Mouse (Mus musculus) 3134 (cell line): ENCODE results near the gene Nup98.
A peak's percentile ranks its signal among the peaks of the same experiment; 100 is the strongest.

Experiments used
- DNase-seq: peaks from one replicate; pipeline ENCODE4 v3.0.0-alpha.2; 2011; ENCODE audit warnings: low spot score; ENCODE audit not compliant: insufficient read length; ENCODE audit errors: extremely low read depth

Gene Nup98

GRCm38 (mm10) chr7:102209756-102210721 is at the start of gene Nup98, which contains the start of gene Pgap2:
Gene Nup98 (minus strand): TSS chr7:102210176.
Gene Pgap2 (plus strand): TSS chr7:102210208.
- DNase-seq: peak; percentile 99

- DNase-seq: no peak
These were observed 48.8 kb upstream of the Nup98 start for GRCm38 (mm10) chr7:102258753-102259152.

- DNase-seq: no peak
These were observed 48.2 kb upstream of the Nup98 start for GRCm38 (mm10) chr7:102258189-102258588.

GRCm38 (mm10) chr7:102256636-102257035 is 46.7 kb upstream of the Nup98 start:
- DNase-seq: no peak

GRCm38 (mm10) chr7:102255954-102256353 is 46.0 kb upstream of the Nup98 start, which contains the start of gene Rhog:
Gene Rhog (minus strand): TSS chr7:102256054.
- DNase-seq: no peak

- DNase-seq: no peak
These were observed 43.7 kb upstream of the Nup98 start for GRCm38 (mm10) chr7:102253631-102254030.

- DNase-seq: peak; percentile 93
These were observed 40.7 kb upstream of the Nup98 start for GRCm38 (mm10) chr7:102250631-102251214.

GRCm38 (mm10) chr7:102249896-102250630 is 40.1 kb upstream of the Nup98 start:
- peak; percentile 76 for DNase-seq

GRCm38 (mm10) chr7:102249531-102249895 is 39.5 kb upstream of the Nup98 start:
- DNase-seq: no peak

GRCm38 (mm10) chr7:102248691-102249404 is 38.9 kb upstream of the Nup98 start:
- DNase-seq: no peak

GRCm38 (mm10) chr7:102246956-102247797 is 37.2 kb upstream of the Nup98 start:
- DNase-seq: no peak

GRCm38 (mm10) chr7:102246265-102246664 is 36.3 kb upstream of the Nup98 start:
- DNase-seq: no peak

- DNase-seq: no peak
These were observed 35.8 kb upstream of the Nup98 start for GRCm38 (mm10) chr7:102245775-102246174.

- DNase-seq: no peak
These were observed 35.0 kb upstream of the Nup98 start for GRCm38 (mm10) chr7:102244782-102245535.

- DNase-seq: no peak
These were observed 33.9 kb upstream of the Nup98 start for GRCm38 (mm10) chr7:102243870-102244269.

GRCm38 (mm10) chr7:102242917-102243316 is 32.9 kb upstream of the Nup98 start:
- no peak for DNase-seq

- DNase-seq: no peak
These were observed 32.4 kb upstream of the Nup98 start for GRCm38 (mm10) chr7:102242371-102242770.

- DNase-seq: no peak
These were observed 29.6 kb upstream of the Nup98 start for GRCm38 (mm10) chr7:102239591-102239990.
